Mouse (Mus musculus) testis, adult 2 months (tissue): ENCODE data around the gene Apopt1. TPM values are rescaled to one million over a fixed set of nuclear protein-coding genes. Genes with fewer than 3 reads are reported as not detected.

Experiments used
- H3K27ac ChIP-seq: fragments of 200-500 bp; 2 replicates; pipeline ENCODE4 v1.5.1; 2012; ENCODE audit warnings: low read depth, low read length; ENCODE audit not compliant: control insufficient read depth, insufficient read depth
- H3K27me3 ChIP-seq: fragments of 200-500 bp; 2 replicates; pipeline ENCODE4 v1.6.1; 2012; ENCODE audit warnings: mild to moderate bottlenecking, low read length, moderate library complexity; ENCODE audit not compliant: control insufficient read depth, insufficient read depth
- H3K36me3 ChIP-seq: fragments of 200-500 bp; 2 replicates; pipeline ENCODE4 v1.6.1; 2012; ENCODE audit warnings: mild to moderate bottlenecking, low read length; ENCODE audit not compliant: control insufficient read depth, insufficient read depth
- H3K4me1 ChIP-seq: fragments of 200-500 bp; 2 replicates; pipeline ENCODE4 v1.6.1; 2012; ENCODE audit warnings: low read length; ENCODE audit not compliant: control insufficient read depth, insufficient read depth
- H3K4me3 ChIP-seq: fragments of 200-500 bp; 2 replicates; pipeline ENCODE4 v1.5.1; 2012; ENCODE audit warnings: low read depth, mild to moderate bottlenecking, low read length, moderate library complexity, mixed read lengths; ENCODE audit not compliant: control insufficient read depth
- CTCF ChIP-seq: fragments of 200-500 bp; IDR thresholded peaks from 2 replicates; pipeline ENCODE4 v1.5.1; 2012; ENCODE audit warnings: low read depth, mild to moderate bottlenecking, inconsistent platforms, low read length, moderate library complexity; ENCODE audit not compliant: control insufficient read depth, insufficient read depth, insufficient replicate concordance
- POLR2A ChIP-seq: fragments of 200-500 bp; IDR thresholded peaks from 2 replicates; pipeline ENCODE4 v1.6.1; 2012; ENCODE audit warnings: low read depth, mild to moderate bottlenecking, inconsistent platforms, low read length, moderate library complexity; ENCODE audit not compliant: control insufficient read depth
- polyA plus RNA-seq: library from polyadenylated mRNA; depleted of rRNA; stranded (reverse); fragments of >200 nt; gene quantifications from 2 replicates; pipeline ENCODE4 v1.2.3, GENCODE M21; 2012

Apopt1 gene
- polyA plus RNA-seq, 1 experiment, result 39.9 TPM

GRCm38 (mm10) chr12:111669961-111670360 lies 43.1 kb upstream of the Apopt1 start:
- Histone ChIP-seq H3K36me3 (no peaks in the 10 kb centered on the region), H3K27ac (no peak overlapping the region), H3K4me1 (peaks cover 16% of the 10 kb centered on the region), H3K4me3 (no peak overlapping the region), H3K27me3 (no peaks in the 10 kb centered on the region; the same call in 1 of the 2 replicates)
- no peak for TF ChIP-seq CTCF

GRCm38 (mm10) chr12:111670371-111670971 lies 42.6 kb upstream of the Apopt1 start:
- H3K27ac ChIP-seq, result no peak overlapping the region
- TF ChIP-seq POLR2A (no peak), CTCF (no peak)
- peaks cover 16% of the 10 kb centered on the region for H3K4me1 ChIP-seq
- no peak overlapping the region for H3K4me3 ChIP-seq
- no peaks in the 10 kb centered on the region for H3K36me3 ChIP-seq
- H3K27me3 ChIP-seq, result no peaks in the 10 kb centered on the region; the same call in 1 of the 2 replicates

GRCm38 (mm10) chr12:111670976-111671375 lies 42.1 kb upstream of the Apopt1 start:
- Histone ChIP-seq H3K27ac (no peak overlapping the region), H3K4me3 (peak overlapping the region; percentile 78), H3K27me3 (no peaks in the 10 kb centered on the region; the same call in 1 of the 2 replicates), H3K4me1 (peaks cover 16% of the 10 kb centered on the region), H3K36me3 (no peaks in the 10 kb centered on the region)
- TF ChIP-seq POLR2A, result no peak
- no peak for TF ChIP-seq CTCF

DNA sequence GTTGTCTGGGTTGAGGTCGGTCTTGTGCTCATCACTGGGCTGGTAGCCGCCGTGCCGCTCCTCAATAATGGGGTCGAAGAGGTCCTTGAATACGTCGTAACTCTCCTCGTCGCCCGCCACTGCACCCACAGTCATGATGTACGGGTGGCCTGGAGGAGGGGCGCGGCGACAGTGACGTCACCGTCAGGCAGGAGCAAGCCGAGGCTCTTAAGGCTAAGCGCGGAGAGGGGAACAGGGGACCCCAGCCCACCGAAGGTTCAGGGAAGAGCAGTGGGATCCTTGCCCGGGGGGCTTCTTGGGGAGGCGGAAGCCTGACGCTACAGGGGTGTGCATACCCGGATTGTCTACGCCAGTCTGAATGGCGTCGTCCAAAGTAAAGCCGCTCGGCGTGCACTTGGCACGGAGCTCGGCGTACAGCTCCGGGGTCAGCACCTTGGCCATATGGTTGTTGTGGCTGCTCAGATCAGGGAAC lies 41.6 kb upstream of the Apopt1 start:
- Histone ChIP-seq H3K4me3 (peak overlapping the region; percentile 78), H3K27me3 (no peaks in the 10 kb centered on the region; the same call in 1 of the 2 replicates), H3K36me3 (no peaks in the 10 kb centered on the region), H3K4me1 (peaks cover 16% of the 10 kb centered on the region), H3K27ac (no peak overlapping the region)
- TF ChIP-seq POLR2A, result no peak
- no peak for TF ChIP-seq CTCF

GRCm38 (mm10) chr12:111672176-111672575 lies 40.9 kb upstream of the Apopt1 start, which contains the start of gene Ckb:
Gene Ckb (minus strand): TSS chr12:111672338.
- H3K4me1 ChIP-seq, result peaks cover 18% of the 10 kb centered on the region
- TF ChIP-seq CTCF (no peak), POLR2A (peak; percentile 53; the same call in 1 of the 2 replicates)
- H3K36me3 ChIP-seq, result no peaks in the 10 kb centered on the region
- peak within 1 kb of the TSS; percentile 78 for H3K4me3 ChIP-seq
- no peaks in the 10 kb centered on the region; the same call in 1 of the 2 replicates for H3K27me3 ChIP-seq
- H3K27ac ChIP-seq, result no peak within 1 kb of the TSS

GRCm38 (mm10) chr12:111672581-111672980 lies 40.5 kb upstream of the Apopt1 start:
- H3K4me3 ChIP-seq, result peak overlapping the region; percentile 78
- H3K27ac ChIP-seq, result no peak overlapping the region
- peaks cover 22% of the 10 kb centered on the region for H3K4me1 ChIP-seq
- TF ChIP-seq CTCF, result no peak
- no peak for TF ChIP-seq POLR2A
- no peaks in the 10 kb centered on the region; the same call in 1 of the 2 replicates for H3K27me3 ChIP-seq
- no peaks in the 10 kb centered on the region for H3K36me3 ChIP-seq

- H3K4me1 ChIP-seq, result peaks cover 31% of the 10 kb centered on the region
- no peaks in the 10 kb centered on the region for H3K36me3 ChIP-seq
- H3K27me3 ChIP-seq, result no peaks in the 10 kb centered on the region; the same call in 1 of the 2 replicates
- H3K27ac ChIP-seq, result no peak overlapping the region
- H3K4me3 ChIP-seq, result no peak overlapping the region
- TF ChIP-seq CTCF, result no peak
- TF ChIP-seq POLR2A, result no peak
These were observed 38.1 kb upstream of the Apopt1 start for GRCm38 (mm10) chr12:111674850-111675486.
